Mouse (Mus musculus) stomach, postnatal 0 days (tissue): ENCODE results near the gene Mbnl2.

ENCODE experiments used
- CTCF ChIP-seq: IDR thresholded peaks from 2 replicates; pipeline ENCODE4 v1.5.1; 2016; ENCODE audit warnings: antibody characterized with exemption, low read depth, mild to moderate bottlenecking, moderate library complexity
- EP300 ChIP-seq: optimal IDR thresholded peaks from 2 replicates; pipeline ENCODE3; 2016; ENCODE audit warnings: antibody characterized with exemption

GRCm38 (mm10) chr14:120322041-120322440, 46.6 kb downstream of the Mbnl2 start:
- TF ChIP-seq CTCF (no peak), EP300 (no peak)
